Mouse (Mus musculus): ENCODE results near the gene Tpt1. TPM values are rescaled to one million over a fixed set of nuclear protein-coding genes. Genes with fewer than 3 reads are reported as not detected.
"Not testable (repeated sequence)": the region's sequence is repeated elsewhere in the genome, so short reads cannot be mapped to it uniquely, and the experiment has no call there.

The Tpt1 gene
- total and polyA plus RNA-seq, 2 experiments from 2014 or later, result 806 to 1,059 TPM

DNA sequence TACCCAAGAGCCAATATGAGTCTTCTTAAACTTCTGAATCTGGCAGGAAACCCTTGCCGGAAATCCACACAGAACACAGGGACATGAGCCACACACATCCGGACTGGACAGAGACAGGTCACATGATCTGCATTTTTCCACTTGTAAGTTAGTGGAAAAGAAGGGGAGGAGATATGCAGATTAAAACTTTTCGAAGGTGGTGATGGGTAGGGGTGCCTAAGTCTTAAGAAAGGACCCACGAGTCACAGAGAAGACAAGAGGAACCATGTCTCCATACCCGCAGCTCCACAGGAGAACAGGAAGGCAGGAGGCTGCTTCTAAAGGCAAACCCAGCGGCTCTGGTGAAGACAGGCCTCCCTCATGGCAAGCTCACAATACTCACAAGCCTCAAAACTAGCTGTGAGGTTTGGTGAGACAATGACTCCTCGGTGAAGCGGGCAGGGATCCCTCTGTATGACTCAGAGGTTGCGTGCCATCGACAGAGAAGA, 10.6 kb upstream of the Tpt1 start:
- Histone ChIP-seq H3K36me3 (replicated peaks; ENCODE audit: control insufficient read depth, insufficient read depth, low read length) (no peaks in the 10 kb centered on the region), H3K4me1 (ENCODE audit: control insufficient read depth, insufficient read depth) (peaks cover 39% of the 10 kb centered on the region), H3K27me3 (ENCODE audit: control insufficient read depth, insufficient read depth, low read length) (no peaks in the 10 kb centered on the region), H3K4me3 (ENCODE audit: low read depth, low read length) (peak overlapping the region; percentile 49), H3K9ac (replicated peaks; ENCODE audit: low read depth, low read length) (peak overlapping the region; percentile 93), H3K4me2 (ENCODE audit: low read depth, low read length) (peak overlapping the region; percentile 93), H3K9me3 (replicated peaks; ENCODE audit: control insufficient read depth, low read length) (no peaks in the 10 kb centered on the region), H3K27ac (ENCODE audit: low read depth) (peak overlapping the region; percentile 100)
- WGBS, result under 1% methylated on average over 10 of the region's 10 CpGs
- ATAC-seq (ENCODE audit: insufficient read depth, low read depth) (peak; percentile 84), DNase-seq (ENCODE audit: low spot score) (peak; percentile 99)
- TF ChIP-seq EP300 (IDR thresholded peaks at IDR 0.05; ENCODE audit: low read depth), result peak; percentile 67; the same call in 1 of the 2 replicates
- TF ChIP-seq CTCF (IDR thresholded peaks at IDR 0.05; ENCODE audit: low read depth), result no peak

GRCm38 (mm10) chr14:75834739-75835381, 10.0 kb upstream of the Tpt1 start:
- H3K36me3 ChIP-seq (replicated peaks; ENCODE audit: control insufficient read depth, insufficient read depth, low read length), result no peaks in the 10 kb centered on the region
- peak overlapping the region; percentile 100 for H3K27ac ChIP-seq (ENCODE audit: low read depth)
- 1% methylated on average over 16 of the region's 16 CpGs for WGBS
- H3K4me1 ChIP-seq (ENCODE audit: control insufficient read depth, insufficient read depth), result peaks cover 39% of the 10 kb centered on the region
- peak overlapping the region; percentile 93 for H3K4me2 ChIP-seq (ENCODE audit: low read depth, low read length)
- H3K9me3 ChIP-seq (replicated peaks; ENCODE audit: control insufficient read depth, low read length), result no peaks in the 10 kb centered on the region
- DNase-seq (ENCODE audit: low spot score) (peak; percentile 86), ATAC-seq (ENCODE audit: insufficient read depth, low read depth) (peak; percentile 70)
- H3K27me3 ChIP-seq (ENCODE audit: control insufficient read depth, insufficient read depth, low read length), result no peaks in the 10 kb centered on the region
- peak overlapping the region; percentile 93 for H3K9ac ChIP-seq (replicated peaks; ENCODE audit: low read depth, low read length)
- TF ChIP-seq CTCF (IDR thresholded peaks at IDR 0.05; ENCODE audit: low read depth), result peak; percentile 43
- TF ChIP-seq EP300 (IDR thresholded peaks at IDR 0.05; ENCODE audit: low read depth), result no peak; the same call in 1 of the 2 replicates
- H3K4me3 ChIP-seq (ENCODE audit: low read depth, low read length), result peak overlapping the region; percentile 49

DNA sequence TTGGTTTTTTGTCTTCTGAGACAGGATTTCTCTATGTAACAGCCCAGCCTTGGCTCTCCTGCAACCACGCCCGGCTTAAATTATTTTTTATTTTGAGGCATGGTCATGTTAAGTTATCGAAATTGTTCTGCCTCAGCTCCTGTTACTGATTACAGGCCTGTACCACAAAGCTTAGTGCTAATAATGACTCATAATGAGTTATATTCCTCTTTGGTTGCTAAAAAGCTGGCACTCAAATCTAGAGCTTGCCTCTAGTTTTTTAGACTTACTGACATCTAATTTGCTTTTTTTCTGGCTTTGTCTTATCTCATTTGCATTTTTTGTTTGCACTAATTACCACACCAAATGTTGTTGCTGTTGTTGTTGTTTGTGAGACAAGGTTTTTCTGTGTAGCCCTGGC, 8.3 kb upstream of the Tpt1 start:
- Histone ChIP-seq H3K27me3 (ENCODE audit: control insufficient read depth, insufficient read depth, low read length) (no peaks in the 10 kb centered on the region), H3K4me1 (ENCODE audit: control insufficient read depth, insufficient read depth) (peaks cover 39% of the 10 kb centered on the region), H3K9me3 (replicated peaks; ENCODE audit: control insufficient read depth, low read length) (no peaks in the 10 kb centered on the region), H3K27ac (ENCODE audit: low read depth) (peak overlapping the region; percentile 100), H3K9ac (replicated peaks; ENCODE audit: low read depth, low read length) (no peak overlapping the region), H3K4me3 (ENCODE audit: low read depth, low read length) (no peak overlapping the region), H3K36me3 (replicated peaks; ENCODE audit: control insufficient read depth, insufficient read depth, low read length) (no peaks in the 10 kb centered on the region), H3K4me2 (ENCODE audit: low read depth, low read length) (no peak overlapping the region)
- 83% methylated on average over 3 of the region's 3 CpGs for WGBS
- ATAC-seq (ENCODE audit: insufficient read depth, low read depth) (no peak), DNase-seq (ENCODE audit: low spot score) (no peak)
- TF ChIP-seq CTCF (IDR thresholded peaks at IDR 0.05; ENCODE audit: low read depth) (no peak), EP300 (IDR thresholded peaks at IDR 0.05; ENCODE audit: low read depth) (no peak)

GRCm38 (mm10) chr14:75837048-75837916, 7.6 kb upstream of the Tpt1 start:
- Histone ChIP-seq H3K27ac (ENCODE audit: low read depth) (peak overlapping the region; percentile 100), H3K9me3 (replicated peaks; ENCODE audit: control insufficient read depth, low read length) (no peaks in the 10 kb centered on the region), H3K9ac (replicated peaks; ENCODE audit: low read depth, low read length) (no peak overlapping the region), H3K4me2 (ENCODE audit: low read depth, low read length) (peak overlapping the region; percentile 38; the same call in 1 of the 2 replicates), H3K4me3 (ENCODE audit: low read depth, low read length) (no peak overlapping the region), H3K27me3 (ENCODE audit: control insufficient read depth, insufficient read depth, low read length) (no peaks in the 10 kb centered on the region), H3K4me1 (ENCODE audit: control insufficient read depth, insufficient read depth) (peaks cover 44% of the 10 kb centered on the region), H3K36me3 (replicated peaks; ENCODE audit: control insufficient read depth, insufficient read depth, low read length) (no peaks in the 10 kb centered on the region)
- peak; percentile 93 for TF ChIP-seq EP300 (IDR thresholded peaks at IDR 0.05; ENCODE audit: low read depth)
- TF ChIP-seq CTCF (IDR thresholded peaks at IDR 0.05; ENCODE audit: low read depth), result peak; percentile 17; the same call in 1 of the 2 replicates
- WGBS, result 21% methylated on average over 10 of the region's 10 CpGs
- ATAC-seq (ENCODE audit: insufficient read depth, low read depth), result peak; percentile 66
- DNase-seq (ENCODE audit: low spot score), result peak; percentile 87

DNA sequence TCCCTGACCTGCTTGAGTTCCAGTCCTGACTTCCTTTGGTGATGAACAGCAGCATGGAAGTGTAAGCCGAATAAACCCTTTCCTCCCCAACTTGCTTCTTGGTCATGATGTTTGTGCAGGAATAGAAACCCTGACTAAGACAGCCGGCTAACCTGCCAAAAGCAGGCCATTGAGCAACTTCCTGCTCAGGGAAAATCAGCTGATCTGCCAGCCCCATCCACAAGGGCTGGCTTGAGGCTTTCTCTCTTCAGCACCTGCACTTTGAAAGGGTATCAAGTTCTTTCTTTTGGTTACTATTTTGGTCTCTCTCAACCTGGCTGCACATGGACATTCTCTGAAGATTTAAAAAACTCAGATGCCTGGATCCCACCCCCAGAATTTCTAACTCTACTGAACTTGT, 3.1 kb upstream of the Tpt1 start:
- H3K4me1 ChIP-seq (ENCODE audit: control insufficient read depth, insufficient read depth), result peaks cover 25% of the 10 kb centered on the region
- not testable (repeated sequence) for ATAC-seq (ENCODE audit: insufficient read depth, low read depth); H3K36me3 ChIP-seq (replicated peaks; ENCODE audit: control insufficient read depth, insufficient read depth, low read length); H3K27me3 ChIP-seq (ENCODE audit: control insufficient read depth, insufficient read depth, low read length); H3K9ac ChIP-seq (replicated peaks; ENCODE audit: low read depth, low read length); H3K4me3 ChIP-seq (ENCODE audit: low read depth, low read length); H3K4me2 ChIP-seq (ENCODE audit: low read depth, low read length); DNase-seq (ENCODE audit: low spot score); H3K9me3 ChIP-seq (replicated peaks; ENCODE audit: control insufficient read depth, low read length)
- peak overlapping the region; percentile 38; the same call in 1 of the 2 replicates for H3K27ac ChIP-seq (ENCODE audit: low read depth)
- 14% methylated on average over 1 of the region's 2 CpGs for WGBS
